11 mouse cellular contexts compared by ENCODE assay signal in the genomic region with DNA sequence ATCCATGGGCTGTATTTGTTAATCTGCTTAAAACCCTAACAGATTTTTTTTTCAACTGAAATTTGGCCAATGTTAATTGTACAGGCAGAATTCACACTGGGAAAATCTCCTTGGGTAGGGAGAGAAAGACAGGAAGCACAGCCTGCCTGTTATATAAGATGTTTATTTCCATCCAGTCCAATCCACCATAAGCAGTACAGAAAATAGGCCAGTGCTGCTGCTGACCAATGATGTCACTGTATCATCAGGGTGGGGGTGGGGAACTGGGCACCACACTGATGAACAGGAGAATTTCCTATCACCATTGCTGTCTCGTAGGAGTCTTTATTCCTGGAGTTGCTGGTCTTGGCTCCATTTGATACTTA.
DNase-seq lines count a peak whose midpoint lies in the region; ATAC-seq lines count a peak whose summit lies in the region.
"Had no signal": no experiment of that assay in that cellular context is flagged by ENCODE, and none has a peak within 500 bp of the region (broad histone marks: within the 10 kb centered on the region; RNA-seq: fewer than 3 reads in every experiment).

No protein-coding gene starts in this region.

- H3K4me1 ChIP-seq in forebrain, embryonic 15.5 days = peaks cover 21% of the 10 kb centered on the region
- peaks cover 20% of the 10 kb centered on the region for H3K4me1 ChIP-seq in midbrain, embryonic 16.5 days (ENCODE audit: control insufficient read depth, insufficient read depth, low read length)
- H3K4me1 ChIP-seq in limb, embryonic 10.5 days = no peaks in the 10 kb centered on the region

- WGBS in forebrain, embryonic 15.5 days = 44% methylated on average over 1 of the region's 1 CpGs
- WGBS in midbrain, embryonic 16.5 days = 26% methylated on average over 1 of the region's 1 CpGs
- WGBS in limb, embryonic 10.5 days = 94% methylated on average over 1 of the region's 1 CpGs

- H3K9ac ChIP-seq in forebrain, embryonic 15.5 days (replicated peaks) = 0 out of 2 replicates have a peak overlapping the region, but pooled peaks have one; percentile 19
- no peak overlapping the region for H3K9ac ChIP-seq in midbrain, embryonic 16.5 days (ENCODE audit: low read depth, low read length)
- H3K9ac ChIP-seq: liver, embryonic 14.5 days had no signal

- no peaks in the 10 kb centered on the region for H3K27me3 ChIP-seq in forebrain, embryonic 15.5 days
- H3K27me3 ChIP-seq in midbrain, embryonic 16.5 days (ENCODE audit: control insufficient read depth, insufficient read depth, low read depth, low read length) = no peaks in the 10 kb centered on the region
- H3K27me3 ChIP-seq in limb, embryonic 10.5 days (ENCODE audit: low read depth, poor library complexity, severe bottlenecking) = no peaks in the 10 kb centered on the region

- H3K9me3 ChIP-seq in forebrain, embryonic 15.5 days = no peaks in the 10 kb centered on the region
- no peaks in the 10 kb centered on the region for H3K9me3 ChIP-seq in midbrain, embryonic 16.5 days (replicated peaks; ENCODE audit: control insufficient read depth, low read length, poor library complexity, severe bottlenecking)
- H3K9me3 ChIP-seq in limb, embryonic 10.5 days (replicated peaks) = no peaks in the 10 kb centered on the region

- no peaks in the 10 kb centered on the region for H3K36me3 ChIP-seq in forebrain, embryonic 15.5 days
- no peaks in the 10 kb centered on the region for H3K36me3 ChIP-seq in midbrain, embryonic 16.5 days (ENCODE audit: control insufficient read depth, insufficient read depth, low read length)
- no peaks in the 10 kb centered on the region for H3K36me3 ChIP-seq in limb, embryonic 10.5 days

- ATAC-seq in forebrain, embryonic 15.5 days (replicated peaks) = peak; percentile 17; the same call in 1 of the 2 replicates
- peak; percentile 59; the same call in 1 of the 2 replicates for ATAC-seq in midbrain, embryonic 16.5 days

- peak; percentile 5 to 42 for DNase-seq in frontal cortex, adult 2 months (ENCODE audit: extremely low spot score in 1 of 2, low spot score in 1 of 2)
- no peak for DNase-seq in frontal cortex, postnatal 14 days (ENCODE audit: low spot score in 2 of 2)
- peak; percentile 98 for DNase-seq in brain, adult 2 months (ENCODE audit: low read depth, low spot score)
- no peak for DNase-seq in thymus, adult 18-20 months
- DNase-seq in limb, embryonic 10.5 days (ENCODE audit: low spot score) = no peak
- DNase-seq in testis, postnatal 10 days (ENCODE audit: low spot score) = no peak
- DNase-seq: heart, postnatal 10 days had no signal

- peak overlapping the region; percentile 60 for H3K27ac ChIP-seq in forebrain, embryonic 15.5 days (replicated peaks)
- H3K27ac ChIP-seq in midbrain, embryonic 16.5 days (ENCODE audit: low read length) = peak overlapping the region; percentile 63
- H3K27ac ChIP-seq in limb, embryonic 10.5 days = no peak overlapping the region
- H3K27ac ChIP-seq: liver, embryonic 14.5 days had no signal

- H3K4me3 ChIP-seq in forebrain, embryonic 15.5 days = no peak overlapping the region
- no peak overlapping the region for H3K4me3 ChIP-seq in midbrain, embryonic 16.5 days (ENCODE audit: low read depth, low read length)
- no peak overlapping the region for H3K4me3 ChIP-seq in limb, embryonic 10.5 days
- H3K4me3 ChIP-seq: myocyte had no signal

- H3K4me2 ChIP-seq in forebrain, embryonic 15.5 days (replicated peaks) = no peak overlapping the region
- no peak overlapping the region for H3K4me2 ChIP-seq in midbrain, embryonic 16.5 days (ENCODE audit: low read length)

Comparison
In these comparisons a context has a peak if more than half of its experiments do, and no peak if none do; other contexts are left out.
1. DNase-seq: peak in frontal cortex, adult 2 months (2 of 2) and brain, adult 2 months (single experiment); none in frontal cortex, postnatal 14 days (0 of 2), thymus, adult 18-20 months (0 of 2), limb, embryonic 10.5 days (single experiment) and testis, postnatal 10 days (single experiment).